Comparison of ENCODE assay signal across 8 mouse cellular contexts in genomic region chr6:86806455-86807086, GRCm38 (mm10). TPM values are rescaled to one million over a fixed set of nuclear protein-coding genes. Genes with fewer than 3 reads are reported as not detected.
DNase-seq lines count a peak whose midpoint lies in the region; ATAC-seq and TF ChIP-seq lines count a peak whose summit lies in the region.

No protein-coding gene starts in this region.

- no peak overlapping the region for H3K4me2 ChIP-seq in midbrain, embryonic 13.5 days (replicated peaks)
- no peak overlapping the region for H3K4me2 ChIP-seq in myocyte (ENCODE audit: low read depth)

- H3K9me3 ChIP-seq in midbrain, embryonic 10.5 days (replicated peaks): no peaks in the 10 kb centered on the region
- no peaks in the 10 kb centered on the region for H3K9me3 ChIP-seq in midbrain, embryonic 13.5 days

- WGBS in midbrain, embryonic 10.5 days: 2% methylated on average over 5 of the region's 5 CpGs
- WGBS in midbrain, embryonic 13.5 days: 4% methylated on average over 5 of the region's 5 CpGs
- under 1% methylated on average over 5 of the region's 5 CpGs for WGBS in kidney, adult 2 months

- H3K9ac ChIP-seq in midbrain, embryonic 13.5 days (replicated peaks): no peak overlapping the region

- no peak for TF ChIP-seq POLR2A in kidney, adult 2 months (IDR thresholded peaks at IDR 0.05; ENCODE audit: low read depth, low read length)
- no peak for TF ChIP-seq POLR2A in myocyte (IDR thresholded peaks at IDR 0.05; ENCODE audit: insufficient read length, low read depth)

- no peak overlapping the region for H3K4me3 ChIP-seq in midbrain, embryonic 10.5 days
- H3K4me3 ChIP-seq in midbrain, embryonic 13.5 days (replicated peaks): no peak overlapping the region
- H3K4me3 ChIP-seq in kidney, adult 2 months (ENCODE audit: insufficient read depth, low read depth, low read length): no peak overlapping the region
- H3K4me3 ChIP-seq in myocyte: no peak overlapping the region

- no peaks in the 10 kb centered on the region for H3K27me3 ChIP-seq in midbrain, embryonic 10.5 days (ENCODE audit: low read depth, poor library complexity, severe bottlenecking)
- no peaks in the 10 kb centered on the region for H3K27me3 ChIP-seq in midbrain, embryonic 13.5 days
- H3K27me3 ChIP-seq in kidney, adult 2 months (replicated peaks; ENCODE audit: control insufficient read depth, insufficient read depth, low read length): no peaks in the 10 kb centered on the region
- no peaks in the 10 kb centered on the region for H3K27me3 ChIP-seq in myocyte (ENCODE audit: control insufficient read depth, insufficient read depth, insufficient read length)

- no peak overlapping the region for H3ac ChIP-seq in myocyte (ENCODE audit: control insufficient read depth, insufficient read length)

- TF ChIP-seq CTCF in kidney, adult 2 months (conservative IDR thresholded peaks at IDR 0.05; ENCODE audit: insufficient read depth, insufficient read length, low read depth, low read length): peak; percentile 98

- peak; percentile 56 for DNase-seq in midbrain, embryonic 10.5 days (ENCODE audit: low spot score)
- DNase-seq in cerebellum, postnatal 36 days: peak; percentile 83
- DNase-seq in gastrocnemius, postnatal 36 days: peak; percentile 45 to 64
- peak; percentile 81 for DNase-seq in kidney, adult 2 months
- peak; percentile 64 for DNase-seq in left cerebral cortex, postnatal 4 days
- peak; percentile 44 to 54 for DNase-seq in spleen, postnatal 36 days (ENCODE audit: low spot score in 2 of 2)

- no peaks in the 10 kb centered on the region for H3K36me3 ChIP-seq in midbrain, embryonic 10.5 days
- H3K36me3 ChIP-seq in midbrain, embryonic 13.5 days: no peaks in the 10 kb centered on the region
- H3K36me3 ChIP-seq in kidney, adult 2 months (ENCODE audit: control insufficient read depth, insufficient read depth, low read length): no peaks in the 10 kb centered on the region
- H3K36me3 ChIP-seq in myocyte (ENCODE audit: control insufficient read depth, insufficient read depth): no peaks in the 10 kb centered on the region

- H3K4me1 ChIP-seq in midbrain, embryonic 10.5 days: 0 out of 2 replicates have a peak, but pooled peaks cover 5% of the 10 kb centered on the region
- peaks cover 4% of the 10 kb centered on the region; the same call in 1 of the 2 replicates for H3K4me1 ChIP-seq in midbrain, embryonic 13.5 days (replicated peaks)
- H3K4me1 ChIP-seq in kidney, adult 2 months (ENCODE audit: control insufficient read depth, insufficient read depth, low read length): no peaks in the 10 kb centered on the region

- intact Hi-C loops in gastrocnemius, postnatal 36 days (cut with DNase I): loop anchor here (1.0 kb wide), 1 partner anchor 59 kb away; no protein-coding TSS in a partner anchor
- intact Hi-C loops in left cerebral cortex, postnatal 4 days (cut with DNase I): loop anchor here (2.0 kb wide), 1 partner anchor 60 kb away; no protein-coding TSS in a partner anchor

- H3K79me2 ChIP-seq in myocyte (ENCODE audit: control insufficient read depth, insufficient read depth): no peaks in the 10 kb centered on the region

- H3K27ac ChIP-seq in midbrain, embryonic 10.5 days (replicated peaks): peak overlapping the region; percentile 34; the same call in 1 of the 2 replicates
- no peak overlapping the region for H3K27ac ChIP-seq in midbrain, embryonic 13.5 days
- H3K27ac ChIP-seq in kidney, adult 2 months (ENCODE audit: insufficient read depth, low read depth, low read length): no peak overlapping the region

- ATAC-seq in midbrain, embryonic 13.5 days: no peak; the same call in 1 of the 2 replicates

TF ChIP-seq in myocyte, 11 proteins besides CTCF, POLR2A, EP300 and RAD21:
- TF ChIP-seq REST (IDR thresholded peaks at IDR 0.05; ENCODE audit: insufficient read depth, insufficient read length) (no peak), CEBPB (IDR thresholded peaks at IDR 0.05; ENCODE audit: insufficient read depth, poor library complexity, severe bottlenecking) (no peak), TCF3 (IDR thresholded peaks at IDR 0.05; ENCODE audit: insufficient read length, low read depth) (no peak), MYOD1 (IDR thresholded peaks at IDR 0.05; ENCODE audit: control insufficient read depth in 1 of 3, insufficient read length in 2 of 3, low read depth in 2 of 3) (peak in 2 of 3 experiments; percentile 13 to 31), SRF (IDR thresholded peaks at IDR 0.05; ENCODE audit: control insufficient read depth, insufficient read length, low read depth) (no peak), USF1 (IDR thresholded peaks at IDR 0.05; ENCODE audit: low read depth) (no peak), MYOG (IDR thresholded peaks at IDR 0.05; ENCODE audit: control insufficient read depth in 1 of 3, insufficient read depth in 1 of 3, insufficient read length in 2 of 3, low read depth in 2 of 3) (peak in 2 of 3 experiments; percentile 28 to 57)

RNA-seq across cellular contexts. Expression of gene Anxa4, which starts 13.2 kb away (rescaled TPM):
- polyA plus RNA-seq in midbrain, embryonic 10.5 days (2016; fragmentation: Nextera tagmentation; extraction: Ambion mirVana): 4.5 and 5.2 TPM in 2 replicates
- 3.2 and 3.4 TPM in 2 replicates for polyA plus RNA-seq in midbrain, embryonic 13.5 days (2015; fragmentation: Nextera tagmentation; extraction: Ambion mirVana)
- total RNA-seq in gastrocnemius, postnatal 36 days (2021): 10 to 100 TPM; 12.9 to 16.8 TPM
- 57.2 and 68.8 TPM in 2 replicates for polyA plus RNA-seq in kidney, adult 2 months (2012; rRNA removed)
- total RNA-seq in left cerebral cortex, postnatal 4 days (2021): 1 to 10 TPM; 3.1 to 4.5 TPM
- polyA plus RNA-seq in myocyte (2012; fragmentation: generic; extraction: Trizol): 72.5 TPM

RNA-seq across cellular contexts. Expression of gene Aak1, which starts 42.7 kb away (rescaled TPM):
- polyA plus RNA-seq in midbrain, embryonic 10.5 days (2016; fragmentation: Nextera tagmentation; extraction: Ambion mirVana): 10.2 and 15.4 TPM in 2 replicates
- 32.1 and 34.4 TPM in 2 replicates for polyA plus RNA-seq in midbrain, embryonic 13.5 days (2015; fragmentation: Nextera tagmentation; extraction: Ambion mirVana)
- total RNA-seq in gastrocnemius, postnatal 36 days (2021): 10 to 100 TPM; 26.9 to 29.6 TPM
- 28.9 and 30.6 TPM in 2 replicates for polyA plus RNA-seq in kidney, adult 2 months (2012; rRNA removed)
- total RNA-seq in left cerebral cortex, postnatal 4 days (2021): 100 to 1,000 TPM; 165 to 166 TPM
- 11.5 TPM for polyA plus RNA-seq in myocyte (2012; fragmentation: generic; extraction: Trizol)
